Mouse (Mus musculus) heart, postnatal 0 days (tissue): ENCODE measurements around the gene Slc10a7. TPM values are rescaled to one million over a fixed set of nuclear protein-coding genes. Genes with fewer than 3 reads are reported as not detected.

ENCODE experiments used
- ATAC-seq: fragments of 200-750 bp; cut with Nextera tagmentation; 2 replicates; pipeline ENCODE4 v1.8.0; 2017; ENCODE audit warnings: low read depth, moderate number of reproducible peaks, moderate library complexity; ENCODE audit not compliant: insufficient read depth
- DNase-seq: peaks from one replicate; pipeline ENCODE4 v3.0.0-alpha.2; 2016; ENCODE audit warnings: low spot score
- H3K27ac ChIP-seq: fragments of 300-500 bp; sonication (generic); 2 replicates; pipeline ENCODE4 v1.5.1; 2014; ENCODE audit warnings: low read depth, mild to moderate bottlenecking
- H3K27me3 ChIP-seq: fragments of 300-500 bp; sonication (generic); 2 replicates; pipeline ENCODE4 v1.6.1; 2014; ENCODE audit warnings: low read length, mixed read lengths; ENCODE audit not compliant: control insufficient read depth, insufficient read depth
- H3K36me3 ChIP-seq: fragments of 300-500 bp; sonication (generic); replicated peaks from 2 replicates; pipeline ENCODE4 v1.6.1; 2014; ENCODE audit warnings: low read length, mixed read lengths; ENCODE audit not compliant: control insufficient read depth, insufficient read depth
- H3K4me1 ChIP-seq: fragments of 300-500 bp; sonication (generic); 2 replicates; pipeline ENCODE4 v1.6.1; 2014; ENCODE audit warnings: antibody characterized with exemption; ENCODE audit not compliant: control insufficient read depth, insufficient read depth
- H3K4me2 ChIP-seq: fragments of 300-500 bp; sonication (generic); 2 replicates; pipeline ENCODE4 v1.6.1; 2014; ENCODE audit warnings: low read depth, mild to moderate bottlenecking, low read length, moderate library complexity
- H3K4me3 ChIP-seq: fragments of 300-500 bp; sonication (generic); 2 replicates; pipeline ENCODE4 v1.5.1; 2014; ENCODE audit warnings: low read depth, low read length
- H3K9ac ChIP-seq: fragments of 300-500 bp; sonication (generic); replicated peaks from 2 replicates; pipeline ENCODE4 v1.6.1; 2014; ENCODE audit warnings: low read depth, low read length, mixed read lengths
- H3K9me3 ChIP-seq: fragments of 300-500 bp; sonication (generic); replicated peaks from 2 replicates; pipeline ENCODE4 v1.6.1; 2016; ENCODE audit warnings: low read length; ENCODE audit not compliant: control insufficient read depth
- CTCF ChIP-seq: IDR thresholded peaks from 2 replicates; pipeline ENCODE4 v1.5.1; 2016; ENCODE audit warnings: antibody characterized with exemption, control low read depth, low read depth
- EP300 ChIP-seq: IDR thresholded peaks from 2 replicates; pipeline ENCODE4 v1.6.1; 2016; ENCODE audit warnings: antibody characterized with exemption, low read depth
- WGBS: fragments of 180-500 bp; shearing (Covaris S2); extraction: QIAGEN DNeasy Blood & Tissue Kit; methylation state at CpG from one replicate; pipeline ENCODE4 v1.1.7; 2014; 5-methylcytosine and 5-hydroxymethylcytosine counted together
- polyA plus RNA-seq: library from polyadenylated mRNA; unstranded; fragments of >200 nt; fragmentation: Nextera tagmentation; extraction: Ambion mirVana; gene quantifications from 2 replicates; pipeline ENCODE4 v1.2.1, GENCODE M21; 2015
- total RNA-seq: library from RNA; depleted of rRNA; stranded (reverse); fragments of >200 nt; gene quantifications from 2 replicates; pipeline ENCODE4 v1.2.3, GENCODE M21; 2014; ENCODE audit warnings: low replicate concordance; rRNA removed

Slc10a7 gene
- total and polyA plus RNA-seq, 2 experiments from 2014 or later = 5.3 to 11.8 TPM

- Histone ChIP-seq H3K27ac (no peak overlapping the region), H3K4me2 (no peak overlapping the region), H3K4me3 (no peak overlapping the region), H3K4me1 (no peaks in the 10 kb centered on the region), H3K9ac (no peak overlapping the region), H3K36me3 (no peaks in the 10 kb centered on the region), H3K9me3 (no peaks in the 10 kb centered on the region), H3K27me3 (no peaks in the 10 kb centered on the region)
- ATAC-seq (no peak), DNase-seq (no peak)
- no peak for TF ChIP-seq EP300
- TF ChIP-seq CTCF = no peak
- 91% methylated on average over 3 of the region's 3 CpGs for WGBS
Observed at GRCm38 (mm10) chr8:78770584-78770983, 261.4 kb downstream of the Slc10a7 start.

- Histone ChIP-seq H3K27ac (peak overlapping the region; percentile 46), H3K36me3 (no peaks in the 10 kb centered on the region), H3K4me1 (no peaks in the 10 kb centered on the region), H3K9ac (peak overlapping the region; percentile 45), H3K9me3 (no peaks in the 10 kb centered on the region), H3K27me3 (no peaks in the 10 kb centered on the region), H3K4me2 (peak overlapping the region; percentile 58), H3K4me3 (peak overlapping the region; percentile 38)
- DNase-seq = peak; percentile 34
- WGBS = 23% methylated on average over 7 of the region's 7 CpGs
- TF ChIP-seq EP300 = no peak
- no peak for TF ChIP-seq CTCF
- peak; percentile 90 for ATAC-seq
Observed at GRCm38 (mm10) chr8:78771256-78771655, 262.1 kb downstream of the Slc10a7 start.

GRCm38 (mm10) chr8:78776816-78777215 lies 267.7 kb downstream of the Slc10a7 start:
- no peak overlapping the region for H3K27ac ChIP-seq
- H3K36me3 ChIP-seq = no peaks in the 10 kb centered on the region
- ATAC-seq (no peak), DNase-seq (no peak)
- TF ChIP-seq CTCF = no peak
- TF ChIP-seq EP300 = no peak
- WGBS = 71% methylated on average over 9 of the region's 9 CpGs
- no peaks in the 10 kb centered on the region for H3K9me3 ChIP-seq
- H3K4me2 ChIP-seq = no peak overlapping the region
- H3K4me3 ChIP-seq = no peak overlapping the region
- H3K27me3 ChIP-seq = no peaks in the 10 kb centered on the region
- H3K4me1 ChIP-seq = no peaks in the 10 kb centered on the region
- H3K9ac ChIP-seq = no peak overlapping the region

Other genes with a start within 250 kb of the Slc10a7 start
- not detected in 2 replicates for gene Pou4f2, start 72.7 kb upstream of the Slc10a7 start, total RNA-seq
- gene Pou4f2, start 72.7 kb upstream of the Slc10a7 start, polyA plus RNA-seq = not detected in 2 replicates
- 22.4 and 41.6 TPM in 2 replicates for gene Rbmxl1, start 448 bp upstream of the Slc10a7 start, total RNA-seq
- gene Rbmxl1, start 448 bp upstream of the Slc10a7 start, polyA plus RNA-seq = 56.4 and 57.7 TPM in 2 replicates